Mouse (Mus musculus): ENCODE measurements at regions not wholly inside any gene's neighbourhood (a gene's known extent, or its start where the extent isn't known, plus 50 kb on each side); places are given as distances from the start of the nearest gene placed in this dataset.

- Histone ChIP-seq H3K36me3 (ENCODE audit: control insufficient read depth, insufficient read depth, low read length) (no peaks in the 10 kb centered on the region), H3K4me2 (ENCODE audit: low read length) (no peak overlapping the region), H3K9ac (replicated peaks; ENCODE audit: low read length) (no peak overlapping the region), H3K9me3 (ENCODE audit: control insufficient read depth, low read length) (no peaks in the 10 kb centered on the region), H3K4me1 (ENCODE audit: control insufficient read depth, insufficient read depth, low read length) (no peaks in the 10 kb centered on the region), H3K27me3 (ENCODE audit: control insufficient read depth, insufficient read depth, low read length) (no peaks in the 10 kb centered on the region), H3K4me3 (replicated peaks; ENCODE audit: low read depth, low read length) (no peak overlapping the region), H3K27ac (replicated peaks; ENCODE audit: low read depth, low read length) (no peak overlapping the region)
- no peak for DNase-seq
- no peak for ATAC-seq (ENCODE audit: low FRiP score, low TSS enrichment)
- whole genome bisulfite sequencing = 95% methylated on average over 4 of the region's 4 CpGs
These were observed 234.0 kb downstream of the Emp1 start for GRCm38 (mm10) chr6:135596358-135596757.

- Histone ChIP-seq H3K4me1 (ENCODE audit: control insufficient read depth, insufficient read depth, low read length) (peaks cover 5% of the 10 kb centered on the region; the same call in 1 of the 2 replicates), H3K27me3 (ENCODE audit: control insufficient read depth, insufficient read depth, low read length) (no peaks in the 10 kb centered on the region), H3K4me2 (ENCODE audit: low read length) (no peak overlapping the region), H3K4me3 (replicated peaks; ENCODE audit: low read depth, low read length) (no peak overlapping the region), H3K36me3 (ENCODE audit: control insufficient read depth, insufficient read depth, low read length) (no peaks in the 10 kb centered on the region), H3K27ac (replicated peaks; ENCODE audit: low read depth, low read length) (no peak overlapping the region), H3K9me3 (ENCODE audit: control insufficient read depth, low read length) (no peaks in the 10 kb centered on the region), H3K9ac (replicated peaks; ENCODE audit: low read length) (no peak overlapping the region)
- ATAC-seq (ENCODE audit: low FRiP score, low TSS enrichment) (no peak), DNase-seq (peak; percentile 29)
- WGBS = 22% methylated on average over 3 of the region's 3 CpGs
These were observed 248.3 kb downstream of the Emp1 start for GRCm38 (mm10) chr6:135610504-135611096.

GRCm38 (mm10) chr6:135627928-135628327, 265.6 kb downstream of the Emp1 start:
- Histone ChIP-seq H3K9ac (replicated peaks; ENCODE audit: low read length) (no peak overlapping the region), H3K9me3 (ENCODE audit: control insufficient read depth, low read length) (no peaks in the 10 kb centered on the region), H3K4me1 (ENCODE audit: control insufficient read depth, insufficient read depth, low read length) (peaks cover 5% of the 10 kb centered on the region; the same call in 1 of the 2 replicates), H3K4me2 (ENCODE audit: low read length) (no peak overlapping the region), H3K27me3 (ENCODE audit: control insufficient read depth, insufficient read depth, low read length) (no peaks in the 10 kb centered on the region), H3K36me3 (ENCODE audit: control insufficient read depth, insufficient read depth, low read length) (no peaks in the 10 kb centered on the region), H3K4me3 (replicated peaks; ENCODE audit: low read depth, low read length) (no peak overlapping the region), H3K27ac (replicated peaks; ENCODE audit: low read depth, low read length) (no peak overlapping the region)
- DNase-seq (peak; percentile 68), ATAC-seq (ENCODE audit: low FRiP score, low TSS enrichment) (no peak)
- WGBS = 16% methylated on average over 4 of the region's 4 CpGs

GRCm38 (mm10) chr6:135629236-135629635, 266.9 kb downstream of the Emp1 start:
- Histone ChIP-seq H3K4me2 (ENCODE audit: low read length) (no peak overlapping the region), H3K4me1 (ENCODE audit: control insufficient read depth, insufficient read depth, low read length) (peaks cover 5% of the 10 kb centered on the region; the same call in 1 of the 2 replicates), H3K9ac (replicated peaks; ENCODE audit: low read length) (no peak overlapping the region), H3K4me3 (replicated peaks; ENCODE audit: low read depth, low read length) (no peak overlapping the region), H3K27ac (replicated peaks; ENCODE audit: low read depth, low read length) (no peak overlapping the region), H3K27me3 (ENCODE audit: control insufficient read depth, insufficient read depth, low read length) (no peaks in the 10 kb centered on the region), H3K9me3 (ENCODE audit: control insufficient read depth, low read length) (no peaks in the 10 kb centered on the region), H3K36me3 (ENCODE audit: control insufficient read depth, insufficient read depth, low read length) (no peaks in the 10 kb centered on the region)
- no peak for ATAC-seq (ENCODE audit: low FRiP score, low TSS enrichment)
- 41% methylated on average over 3 of the region's 3 CpGs for WGBS
- DNase-seq = no peak

- ATAC-seq (ENCODE audit: low FRiP score, low TSS enrichment) = no peak
- Histone ChIP-seq H3K9ac (replicated peaks; ENCODE audit: low read length) (no peak overlapping the region), H3K27ac (replicated peaks; ENCODE audit: low read depth, low read length) (no peak overlapping the region), H3K9me3 (ENCODE audit: control insufficient read depth, low read length) (no peaks in the 10 kb centered on the region), H3K4me2 (ENCODE audit: low read length) (no peak overlapping the region), H3K36me3 (ENCODE audit: control insufficient read depth, insufficient read depth, low read length) (no peaks in the 10 kb centered on the region), H3K27me3 (ENCODE audit: control insufficient read depth, insufficient read depth, low read length) (no peaks in the 10 kb centered on the region), H3K4me3 (replicated peaks; ENCODE audit: low read depth, low read length) (no peak overlapping the region), H3K4me1 (ENCODE audit: control insufficient read depth, insufficient read depth, low read length) (peaks cover 4% of the 10 kb centered on the region; the same call in 1 of the 2 replicates)
- 83% methylated on average over 5 of the region's 5 CpGs for WGBS
- DNase-seq = no peak
These were observed 270.3 kb downstream of the Emp1 start for GRCm38 (mm10) chr6:135632671-135633070.

GRCm38 (mm10) chr6:135636648-135637047, 274.3 kb downstream of the Emp1 start:
- Histone ChIP-seq H3K4me2 (ENCODE audit: low read length) (no peak overlapping the region), H3K9ac (replicated peaks; ENCODE audit: low read length) (no peak overlapping the region), H3K4me1 (ENCODE audit: control insufficient read depth, insufficient read depth, low read length) (no peaks in the 10 kb centered on the region), H3K4me3 (replicated peaks; ENCODE audit: low read depth, low read length) (no peak overlapping the region), H3K27me3 (ENCODE audit: control insufficient read depth, insufficient read depth, low read length) (no peaks in the 10 kb centered on the region), H3K9me3 (ENCODE audit: control insufficient read depth, low read length) (peaks cover 6% of the 10 kb centered on the region; the same call in 1 of the 2 replicates), H3K27ac (replicated peaks; ENCODE audit: low read depth, low read length) (no peak overlapping the region), H3K36me3 (ENCODE audit: control insufficient read depth, insufficient read depth, low read length) (no peaks in the 10 kb centered on the region)
- WGBS = 82% methylated on average over 8 of the region's 8 CpGs
- ATAC-seq (ENCODE audit: low FRiP score, low TSS enrichment) (no peak), DNase-seq (no peak)

- DNase-seq = no peak
- Histone ChIP-seq H3K36me3 (ENCODE audit: control insufficient read depth, insufficient read depth, low read length) (no peaks in the 10 kb centered on the region), H3K27ac (replicated peaks; ENCODE audit: low read depth, low read length) (no peak overlapping the region), H3K4me2 (ENCODE audit: low read length) (no peak overlapping the region), H3K4me3 (replicated peaks; ENCODE audit: low read depth, low read length) (no peak overlapping the region), H3K9me3 (ENCODE audit: control insufficient read depth, low read length) (peaks cover 6% of the 10 kb centered on the region; the same call in 1 of the 2 replicates), H3K27me3 (ENCODE audit: control insufficient read depth, insufficient read depth, low read length) (no peaks in the 10 kb centered on the region), H3K4me1 (ENCODE audit: control insufficient read depth, insufficient read depth, low read length) (no peaks in the 10 kb centered on the region), H3K9ac (replicated peaks; ENCODE audit: low read length) (no peak overlapping the region)
- WGBS = 86% methylated on average over 5 of the region's 5 CpGs
- no peak for ATAC-seq (ENCODE audit: low FRiP score, low TSS enrichment)
These were observed 280.4 kb downstream of the Emp1 start for GRCm38 (mm10) chr6:135642711-135643110.

GRCm38 (mm10) chr6:135646177-135646576, 283.8 kb downstream of the Emp1 start:
- H3K9ac ChIP-seq (replicated peaks; ENCODE audit: low read length) = no peak overlapping the region
- H3K27ac ChIP-seq (replicated peaks; ENCODE audit: low read depth, low read length) = no peak overlapping the region
- H3K27me3 ChIP-seq (ENCODE audit: control insufficient read depth, insufficient read depth, low read length) = no peaks in the 10 kb centered on the region
- no peak for DNase-seq
- WGBS = 62% methylated on average over 1 of the region's 1 CpGs
- H3K9me3 ChIP-seq (ENCODE audit: control insufficient read depth, low read length) = peaks cover 3% of the 10 kb centered on the region; the same call in 1 of the 2 replicates
- no peak for ATAC-seq (ENCODE audit: low FRiP score, low TSS enrichment)
- H3K36me3 ChIP-seq (ENCODE audit: control insufficient read depth, insufficient read depth, low read length) = no peaks in the 10 kb centered on the region
- H3K4me2 ChIP-seq (ENCODE audit: low read length) = no peak overlapping the region
- no peak overlapping the region for H3K4me3 ChIP-seq (replicated peaks; ENCODE audit: low read depth, low read length)
- H3K4me1 ChIP-seq (ENCODE audit: control insufficient read depth, insufficient read depth, low read length) = no peaks in the 10 kb centered on the region

GRCm38 (mm10) chr6:135653002-135653401, 290.7 kb downstream of the Emp1 start:
- DNase-seq = no peak

More at GRCm38 (mm10) chr6:135653002-135653401, 290.7 kb downstream of the Emp1 start:
- Histone ChIP-seq H3K9me3 (ENCODE audit: control insufficient read depth, low read length) (no peaks in the 10 kb centered on the region), H3K4me3 (replicated peaks; ENCODE audit: low read depth, low read length) (no peak overlapping the region), H3K27ac (replicated peaks; ENCODE audit: low read depth, low read length) (no peak overlapping the region), H3K36me3 (ENCODE audit: control insufficient read depth, insufficient read depth, low read length) (no peaks in the 10 kb centered on the region), H3K27me3 (ENCODE audit: control insufficient read depth, insufficient read depth, low read length) (no peaks in the 10 kb centered on the region), H3K4me2 (ENCODE audit: low read length) (no peak overlapping the region), H3K9ac (replicated peaks; ENCODE audit: low read length) (no peak overlapping the region), H3K4me1 (ENCODE audit: control insufficient read depth, insufficient read depth, low read length) (no peaks in the 10 kb centered on the region)
- WGBS = 86% methylated on average over 3 of the region's 3 CpGs
- ATAC-seq (ENCODE audit: low FRiP score, low TSS enrichment) = no peak
